Mouse (Mus musculus): ENCODE measurements around the gene Podxl.

GRCm38 (mm10) chr6:31480008-31480407 is 83.8 kb downstream of the Podxl start:
- TF ChIP-seq POLR2A (IDR thresholded peaks at IDR 0.05; ENCODE audit: insufficient read length, low read depth) (no peak), TCF12 (IDR thresholded peaks at IDR 0.05; ENCODE audit: insufficient read depth, poor library complexity, severe bottlenecking) (no peak), MYOD1 (IDR thresholded peaks at IDR 0.05; ENCODE audit: control insufficient read depth in 1 of 3, insufficient read length in 2 of 3, low read depth in 2 of 3) (no peak)
